Mouse (Mus musculus): ENCODE results near the gene Elmsan1. TPM values are rescaled to one million over a fixed set of nuclear protein-coding genes. Genes with fewer than 3 reads are reported as not detected.
A peak's percentile ranks its signal among the peaks of the same experiment; 100 is the strongest.

Gene Elmsan1
- total and polyA plus RNA-seq, 3 experiments: 21.4 to 140 (median 66.7) TPM

- DNase-seq (ENCODE audit: low spot score): no peak
- Histone ChIP-seq H3K4me1 (ENCODE audit: insufficient read depth, low read depth, low read length) (peaks cover 10% of the 10 kb centered on the region), H3K9me3 (replicated peaks) (no peaks in the 10 kb centered on the region), H3K27me3 (ENCODE audit: insufficient read depth, low read length) (peaks cover 32% of the 10 kb centered on the region), H3K36me3 (replicated peaks) (no peaks in the 10 kb centered on the region), H3K4me3 (ENCODE audit: low read depth, low read length) (no peak overlapping the region)
- peak; percentile 79 for TF ChIP-seq CTCF (IDR thresholded peaks at IDR 0.05; ENCODE audit: low read depth, low read length)
- TF ChIP-seq GATA2 (IDR thresholded peaks at IDR 0.05; ENCODE audit: borderline replicate concordance, low read depth, low read length): no peak
- no peak for TF ChIP-seq POLR2AphosphoS5 (IDR thresholded peaks at IDR 0.05; ENCODE audit: insufficient replicate concordance, low read depth, low read length)
- TF ChIP-seq TAL1 (conservative IDR thresholded peaks at IDR 0.05; ENCODE audit: low read depth, low read length): no peak
- TF ChIP-seq GATA1 (IDR thresholded peaks at IDR 0.05; ENCODE audit: borderline replicate concordance, low read length): no peak
- ATAC-seq (ENCODE audit: extremely low read depth, insufficient number of reproducible peaks, low FRiP score, poor library complexity, severe bottlenecking): no peak
Observed at GRCm38 (mm10) chr12:84132265-84132664, 86.4 kb downstream of the Elmsan1 start.

GRCm38 (mm10) chr12:84129931-84130330, 88.8 kb downstream of the Elmsan1 start:
- no peaks in the 10 kb centered on the region for H3K36me3 ChIP-seq (replicated peaks)
- H3K4me3 ChIP-seq (ENCODE audit: low read depth, low read length): no peak overlapping the region
- DNase-seq (ENCODE audit: low spot score): no peak
- ATAC-seq (ENCODE audit: extremely low read depth, insufficient number of reproducible peaks, low FRiP score, poor library complexity, severe bottlenecking): peak; percentile 28; the same call in 1 of the 2 replicates
- peaks cover 28% of the 10 kb centered on the region for H3K27me3 ChIP-seq (ENCODE audit: insufficient read depth, low read length)
- no peaks in the 10 kb centered on the region for H3K9me3 ChIP-seq (replicated peaks)
- H3K4me1 ChIP-seq (ENCODE audit: insufficient read depth, low read depth, low read length): peaks cover 10% of the 10 kb centered on the region
- TF ChIP-seq GATA1 (IDR thresholded peaks at IDR 0.05; ENCODE audit: borderline replicate concordance, low read length) (no peak), POLR2AphosphoS5 (IDR thresholded peaks at IDR 0.05; ENCODE audit: insufficient replicate concordance, low read depth, low read length) (no peak)

GRCm38 (mm10) chr12:84128576-84128975, 90.1 kb downstream of the Elmsan1 start:
- DNase-seq (ENCODE audit: low spot score) (no peak), ATAC-seq (ENCODE audit: extremely low read depth, insufficient number of reproducible peaks, low FRiP score, poor library complexity, severe bottlenecking) (no peak)
- Histone ChIP-seq H3K27me3 (ENCODE audit: insufficient read depth, low read length) (peaks cover 30% of the 10 kb centered on the region), H3K4me3 (ENCODE audit: low read depth, low read length) (no peak overlapping the region), H3K4me1 (ENCODE audit: insufficient read depth, low read depth, low read length) (peaks cover 10% of the 10 kb centered on the region), H3K9me3 (replicated peaks) (no peaks in the 10 kb centered on the region), H3K36me3 (replicated peaks) (no peaks in the 10 kb centered on the region)
- TF ChIP-seq GATA2 (IDR thresholded peaks at IDR 0.05; ENCODE audit: borderline replicate concordance, low read depth, low read length) (no peak), GATA1 (IDR thresholded peaks at IDR 0.05; ENCODE audit: borderline replicate concordance, low read length) (no peak), TAL1 (conservative IDR thresholded peaks at IDR 0.05; ENCODE audit: low read depth, low read length) (no peak), POLR2AphosphoS5 (IDR thresholded peaks at IDR 0.05; ENCODE audit: insufficient replicate concordance, low read depth, low read length) (no peak), CTCF (IDR thresholded peaks at IDR 0.05; ENCODE audit: low read depth, low read length) (no peak)

- Histone ChIP-seq H3K4me3 (ENCODE audit: low read depth, low read length) (no peak overlapping the region), H3K27me3 (ENCODE audit: insufficient read depth, low read length) (peaks cover 33% of the 10 kb centered on the region), H3K9me3 (replicated peaks) (no peaks in the 10 kb centered on the region), H3K4me1 (ENCODE audit: insufficient read depth, low read depth, low read length) (peaks cover 10% of the 10 kb centered on the region), H3K36me3 (replicated peaks) (no peaks in the 10 kb centered on the region)
- no peak for ATAC-seq (ENCODE audit: extremely low read depth, insufficient number of reproducible peaks, low FRiP score, poor library complexity, severe bottlenecking)
- TF ChIP-seq CTCF (IDR thresholded peaks at IDR 0.05; ENCODE audit: low read depth, low read length): no peak
- no peak for TF ChIP-seq GATA1 (IDR thresholded peaks at IDR 0.05; ENCODE audit: borderline replicate concordance, low read length)
- no peak for TF ChIP-seq POLR2AphosphoS5 (IDR thresholded peaks at IDR 0.05; ENCODE audit: insufficient replicate concordance, low read depth, low read length)
- TF ChIP-seq GATA2 (IDR thresholded peaks at IDR 0.05; ENCODE audit: borderline replicate concordance, low read depth, low read length): no peak
- no peak for TF ChIP-seq TAL1 (conservative IDR thresholded peaks at IDR 0.05; ENCODE audit: low read depth, low read length)
- DNase-seq (ENCODE audit: low spot score): no peak
Observed at GRCm38 (mm10) chr12:84126899-84127298, 91.8 kb downstream of the Elmsan1 start.

GRCm38 (mm10) chr12:84125892-84126291, 92.8 kb downstream of the Elmsan1 start:
- no peak for ATAC-seq (ENCODE audit: extremely low read depth, insufficient number of reproducible peaks, low FRiP score, poor library complexity, severe bottlenecking)
- Histone ChIP-seq H3K4me1 (ENCODE audit: insufficient read depth, low read depth, low read length) (peaks cover 10% of the 10 kb centered on the region), H3K36me3 (replicated peaks) (no peaks in the 10 kb centered on the region), H3K9me3 (replicated peaks) (no peaks in the 10 kb centered on the region), H3K27me3 (ENCODE audit: insufficient read depth, low read length) (peaks cover 34% of the 10 kb centered on the region), H3K4me3 (ENCODE audit: low read depth, low read length) (no peak overlapping the region)
- TF ChIP-seq CTCF (IDR thresholded peaks at IDR 0.05; ENCODE audit: low read depth, low read length): no peak
- no peak for TF ChIP-seq GATA1 (IDR thresholded peaks at IDR 0.05; ENCODE audit: borderline replicate concordance, low read length)
- no peak for TF ChIP-seq GATA2 (IDR thresholded peaks at IDR 0.05; ENCODE audit: borderline replicate concordance, low read depth, low read length)
- TF ChIP-seq TAL1 (conservative IDR thresholded peaks at IDR 0.05; ENCODE audit: low read depth, low read length): no peak
- no peak for TF ChIP-seq POLR2AphosphoS5 (IDR thresholded peaks at IDR 0.05; ENCODE audit: insufficient replicate concordance, low read depth, low read length)
- no peak for DNase-seq (ENCODE audit: low spot score)

- no peaks in the 10 kb centered on the region for H3K36me3 ChIP-seq (replicated peaks)
- ATAC-seq (ENCODE audit: extremely low read depth, insufficient number of reproducible peaks, low FRiP score, poor library complexity, severe bottlenecking) (no peak), DNase-seq (ENCODE audit: low spot score) (no peak)
- no peaks in the 10 kb centered on the region; the same call in 1 of the 2 replicates for H3K4me1 ChIP-seq (ENCODE audit: insufficient read depth, low read depth, low read length)
- TF ChIP-seq CTCF (IDR thresholded peaks at IDR 0.05; ENCODE audit: low read depth, low read length) (no peak), GATA1 (IDR thresholded peaks at IDR 0.05; ENCODE audit: borderline replicate concordance, low read length) (no peak), POLR2AphosphoS5 (IDR thresholded peaks at IDR 0.05; ENCODE audit: insufficient replicate concordance, low read depth, low read length) (no peak), TAL1 (conservative IDR thresholded peaks at IDR 0.05; ENCODE audit: low read depth, low read length) (no peak), GATA2 (IDR thresholded peaks at IDR 0.05; ENCODE audit: borderline replicate concordance, low read depth, low read length) (no peak)
- H3K9me3 ChIP-seq (replicated peaks): no peaks in the 10 kb centered on the region
- H3K4me3 ChIP-seq (ENCODE audit: low read depth, low read length): no peak overlapping the region
- H3K27me3 ChIP-seq (ENCODE audit: insufficient read depth, low read length): peaks cover 17% of the 10 kb centered on the region
Observed at GRCm38 (mm10) chr12:84119584-84119983, 99.1 kb downstream of the Elmsan1 start.
